Mouse (Mus musculus) kidney, adult 2 months (tissue): ENCODE measurements around the gene Krtap5-2.

Experiments used
- CTCF ChIP-seq: fragments of 200-500 bp; conservative IDR thresholded peaks from 2 replicates; pipeline ENCODE4 v1.5.1; 2011; ENCODE audit warnings: low read depth, mild to moderate bottlenecking, control low read depth, low read length, moderate library complexity, mixed read lengths; ENCODE audit not compliant: insufficient read depth, insufficient read length
- POLR2A ChIP-seq: fragments of 200-500 bp; IDR thresholded peaks from one replicate; pipeline ENCODE4 v1.6.1; 2011; ENCODE audit warnings: low read depth, low read length, control low read depth

GRCm38 (mm10) chr7:142188156-142188555, 12.4 kb upstream of the Krtap5-2 start:
- TF ChIP-seq POLR2A, result no peak
- TF ChIP-seq CTCF, result no peak
